Mouse (Mus musculus): Measurements from ENCODE around the gene Gucy1a1.
A peak's percentile ranks its signal among the peaks of the same experiment; 100 is the strongest.

DNA sequence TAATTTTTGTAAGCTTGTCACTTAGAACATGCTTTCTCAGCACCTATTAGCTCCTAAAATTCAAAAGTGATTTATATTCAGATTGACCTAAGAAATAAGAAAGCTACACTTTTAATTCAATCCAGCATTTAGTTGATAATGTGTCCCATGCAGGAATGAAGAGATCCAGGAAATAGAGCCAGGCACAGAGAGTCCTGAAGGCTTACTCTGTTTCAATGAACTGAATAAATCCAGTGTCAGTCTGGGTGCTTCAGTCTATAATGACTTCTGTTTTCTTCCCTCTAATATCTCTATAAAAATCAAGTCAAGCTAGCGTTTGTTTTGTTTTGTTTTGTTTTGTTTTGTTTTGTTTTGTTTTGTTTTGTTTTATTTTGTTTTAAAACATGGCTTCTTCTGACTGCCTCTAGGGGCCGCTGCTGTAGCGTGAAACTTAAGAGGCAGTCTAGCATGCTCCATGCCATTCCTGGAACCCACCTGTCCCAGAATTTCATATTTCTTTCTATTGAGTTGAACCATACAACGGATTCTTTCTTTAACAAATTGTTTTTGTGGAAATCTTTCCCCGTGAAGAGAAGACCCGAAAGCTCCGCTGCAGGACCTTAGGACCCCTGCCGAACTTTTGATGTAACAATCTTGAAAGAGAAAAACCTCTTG is 98.4 kb downstream of the Gucy1a1 start:
- TF ChIP-seq CTCF (conservative IDR thresholded peaks at IDR 0.05; ENCODE audit: low read length) (peak; percentile 49), NANOG (IDR thresholded peaks at IDR 0.05; ENCODE audit: borderline replicate concordance, low read length) (no peak), POU5F1 (IDR thresholded peaks at IDR 0.05; ENCODE audit: borderline replicate concordance, low read length) (no peak)

All from E14TG2a.4 (cell line).